Mouse (Mus musculus): ENCODE measurements around the gene Rnd2.
A peak's percentile ranks its signal among the peaks of the same experiment; 100 is the strongest.
"Not testable (repeated sequence)": the region's sequence is repeated elsewhere in the genome, so short reads cannot be mapped to it uniquely, and the experiment has no call there.

The Rnd2 gene

DNA sequence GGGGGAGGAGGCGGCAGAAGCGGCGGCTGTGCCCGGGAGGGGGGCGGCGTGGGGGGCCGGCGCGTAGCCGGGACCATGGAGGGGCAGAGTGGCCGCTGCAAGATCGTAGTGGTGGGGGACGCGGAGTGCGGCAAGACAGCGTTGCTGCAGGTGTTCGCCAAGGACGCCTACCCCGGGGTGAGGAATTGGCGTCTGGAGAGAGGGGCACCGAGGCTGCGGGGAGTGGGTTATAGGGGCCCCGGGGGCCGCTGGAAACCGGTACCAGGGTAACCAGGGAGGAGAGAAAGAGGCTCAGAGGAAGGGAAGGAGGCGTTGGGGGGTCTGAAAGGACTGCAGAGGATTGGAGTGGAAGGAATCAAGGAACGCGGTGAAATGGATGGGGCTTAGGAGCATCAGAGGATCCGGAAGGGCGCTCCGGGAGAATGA, 3.5 kb downstream of the Rnd2 start:
- peak in 1 of 2 experiments; percentile 40 for DNase-seq (ENCODE audit: low spot score in 2 of 2)

DNA sequence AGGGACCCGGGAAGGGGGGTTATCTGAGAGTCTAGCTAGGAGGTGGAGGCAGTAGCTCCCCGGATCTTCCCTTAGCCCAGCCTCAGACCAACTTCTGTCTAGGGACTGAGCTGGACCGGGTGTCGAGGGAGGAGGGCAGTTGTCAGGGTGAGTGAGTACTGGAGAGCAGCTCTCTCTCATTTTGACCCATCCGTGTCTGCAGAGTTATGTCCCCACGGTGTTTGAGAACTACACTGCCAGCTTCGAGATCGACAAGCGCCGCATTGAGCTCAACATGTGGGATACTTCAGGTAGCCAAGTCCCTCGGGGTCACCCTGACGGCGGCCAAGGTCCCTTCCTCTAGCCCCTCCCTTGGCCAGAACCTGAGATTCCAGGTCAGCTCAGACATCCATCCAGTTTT, 3.9 kb downstream of the Rnd2 start:
- DNase-seq (ENCODE audit: low spot score in 2 of 2) = no peak

GRCm38 (mm10) chr11:101469155-101469554, 4.4 kb downstream of the Rnd2 start:
- DNase-seq (ENCODE audit: low spot score in 2 of 2) = no peak

- DNase-seq (ENCODE audit: low spot score in 2 of 2) = no peak
Observed at GRCm38 (mm10) chr11:101470206-101470605, 5.4 kb downstream of the Rnd2 start.

GRCm38 (mm10) chr11:101471926-101472325, 7.1 kb downstream of the Rnd2 start:
- DNase-seq (ENCODE audit: low spot score in 2 of 2) = no peak

DNA sequence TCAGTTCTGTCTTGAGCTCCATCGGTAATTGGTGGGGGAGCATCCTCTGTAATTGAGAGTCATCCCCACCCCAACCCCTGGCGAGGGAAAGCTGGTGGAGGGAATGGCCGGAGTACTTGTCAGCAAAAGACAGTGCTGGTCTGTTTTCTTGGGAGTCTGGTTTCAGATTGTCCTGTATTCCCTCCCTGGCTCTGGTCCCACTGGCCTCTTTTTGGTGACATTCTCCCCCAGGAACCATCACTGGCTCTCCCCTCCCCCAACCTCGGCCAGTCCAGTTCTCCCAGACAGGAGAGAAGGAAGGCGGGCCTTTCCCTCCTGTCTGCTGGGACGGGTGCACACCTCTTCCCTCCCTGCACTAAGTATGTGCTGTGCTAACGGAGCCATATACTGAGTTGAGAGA, 7.5 kb downstream of the Rnd2 start:
- DNase-seq (ENCODE audit: low spot score in 2 of 2) = no peak

DNA sequence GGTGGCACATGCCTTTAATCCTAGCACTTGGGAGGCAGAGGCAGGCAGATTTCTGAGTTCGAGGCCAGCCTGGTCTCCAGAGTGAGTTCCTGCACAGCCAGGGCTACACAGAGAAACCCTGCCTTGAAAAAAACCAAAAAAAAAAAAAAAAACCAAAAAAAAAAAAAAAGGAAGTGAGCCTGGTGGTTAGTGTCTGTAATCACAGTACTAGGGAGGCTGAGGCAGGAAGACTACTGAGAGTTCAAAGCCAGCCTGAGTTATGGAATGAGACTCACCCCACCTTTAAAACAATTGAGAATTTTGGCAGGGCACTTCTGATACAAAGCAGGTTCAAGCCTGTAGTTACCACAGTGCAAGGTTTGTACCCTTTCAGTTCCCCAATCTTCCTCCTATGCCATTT, 8.9 kb downstream of the Rnd2 start:
- DNase-seq (ENCODE audit: low spot score in 2 of 2) = not testable (repeated sequence)

DNA sequence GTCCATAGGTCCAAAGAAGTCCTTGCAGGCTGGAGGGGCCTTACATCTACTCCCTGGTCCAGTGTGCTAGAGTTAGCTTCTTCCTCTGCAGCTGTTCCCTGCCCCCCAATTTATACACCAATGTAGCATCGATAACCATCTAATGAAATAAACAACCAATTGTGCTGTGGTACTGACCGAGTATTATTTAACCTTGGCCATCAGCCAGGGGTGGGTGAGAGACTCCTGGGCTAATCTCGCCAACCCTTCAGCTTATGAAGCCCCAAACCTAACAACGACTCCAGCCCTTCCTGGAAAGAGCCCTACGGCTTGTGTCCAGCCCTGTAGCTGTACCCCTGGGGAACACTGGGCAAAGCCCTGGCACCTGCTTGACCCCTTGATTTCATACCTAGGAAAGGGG, 9.5 kb downstream of the Rnd2 start:
- DNase-seq (ENCODE audit: low spot score in 2 of 2) = no peak

- DNase-seq (ENCODE audit: low spot score in 2 of 2) = not testable (repeated sequence)
Observed at GRCm38 (mm10) chr11:101476361-101476760, 11.6 kb downstream of the Rnd2 start.

GRCm38 (mm10) chr11:101477194-101477551, 12.4 kb downstream of the Rnd2 start:
- no peak for DNase-seq (ENCODE audit: low spot score in 2 of 2)

DNA sequence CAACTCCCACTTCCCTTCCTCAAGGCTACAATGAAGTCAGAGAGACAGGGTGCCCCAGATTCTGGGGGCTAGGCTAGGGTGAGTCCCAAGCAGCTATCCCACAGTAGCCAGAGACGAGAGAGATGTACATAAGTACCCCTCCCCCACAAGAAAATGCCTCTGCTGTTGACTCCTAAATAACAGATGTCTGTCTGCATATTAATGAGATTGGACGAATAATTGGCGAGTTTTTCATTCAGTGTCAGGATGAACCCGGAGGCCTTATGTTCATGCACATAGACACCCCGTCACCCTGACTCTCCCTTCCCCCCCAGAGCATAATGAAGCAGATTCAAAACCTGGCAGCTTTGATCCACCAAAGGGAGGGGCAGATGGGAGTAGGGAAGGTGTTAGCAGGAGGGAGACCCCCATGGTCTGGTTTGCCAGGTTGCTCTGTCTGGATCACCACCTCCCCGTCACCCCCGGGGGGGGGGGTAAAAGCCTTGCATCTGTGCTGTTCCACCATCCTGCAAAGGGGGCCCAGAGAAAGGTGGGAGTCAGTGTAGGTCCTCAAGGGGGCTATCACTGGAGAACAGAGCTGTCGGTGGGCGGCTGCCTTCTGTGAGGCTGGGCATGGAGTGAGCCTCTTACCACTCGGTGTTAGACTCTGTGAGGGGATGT, 12.9 kb downstream of the Rnd2 start:
- no peak for DNase-seq (ENCODE audit: low spot score in 2 of 2)

DNA sequence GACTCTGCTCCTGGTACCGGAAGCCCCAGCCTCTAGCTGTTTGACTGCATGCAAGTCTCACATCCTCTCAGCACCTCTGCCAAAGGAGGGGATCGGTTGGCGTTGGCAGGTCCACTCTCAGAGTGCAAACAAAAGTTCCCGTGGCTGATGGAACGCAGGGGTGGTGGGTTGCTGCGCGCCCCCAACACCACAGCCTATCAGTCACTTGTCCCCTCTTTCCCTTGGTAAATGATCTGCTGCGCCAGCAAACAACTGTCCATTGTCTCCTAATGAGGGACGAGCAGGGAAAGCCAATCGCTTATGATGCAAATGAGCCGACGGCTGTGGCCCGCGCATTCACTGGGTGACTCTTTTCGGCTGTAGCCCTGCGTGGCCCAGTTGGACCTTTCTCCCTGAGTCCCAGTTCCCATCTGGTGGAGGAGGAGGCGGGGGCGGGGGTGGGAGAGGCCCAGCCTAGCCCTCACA, 14.4 kb downstream of the Rnd2 start:
- no peak for DNase-seq (ENCODE audit: low spot score in 2 of 2)

- DNase-seq (ENCODE audit: low spot score in 2 of 2) = no peak
Observed at GRCm38 (mm10) chr11:101480912-101481311, 16.1 kb downstream of the Rnd2 start.

GRCm38 (mm10) chr11:101483804-101484203, 19.0 kb downstream of the Rnd2 start:
- no peak for DNase-seq (ENCODE audit: low spot score in 2 of 2)

DNA sequence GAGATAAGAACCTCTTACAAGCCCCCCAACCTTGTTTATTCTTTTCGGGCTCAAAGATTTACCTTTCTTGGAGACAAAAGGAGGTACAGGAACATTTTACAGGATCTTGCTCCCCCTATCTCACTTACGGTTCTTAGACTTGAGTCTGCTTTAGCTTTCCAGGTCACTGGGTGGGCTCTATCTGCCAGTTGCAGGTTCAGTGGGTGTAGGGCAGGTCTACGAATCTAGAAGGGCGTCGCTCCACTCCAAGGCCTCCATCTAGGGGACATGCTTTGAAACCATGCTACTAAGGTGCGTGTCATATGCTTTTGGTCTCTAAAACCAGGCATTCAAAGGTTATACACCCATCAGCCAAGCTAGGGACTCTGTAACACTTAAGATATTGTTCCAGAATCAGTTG, 19.4 kb downstream of the Rnd2 start:
- no peak for DNase-seq (ENCODE audit: low spot score in 2 of 2)

- no peak for DNase-seq (ENCODE audit: low spot score in 2 of 2)
Observed at GRCm38 (mm10) chr11:101484814-101485213, 20.0 kb downstream of the Rnd2 start.

- no peak for DNase-seq (ENCODE audit: low spot score in 2 of 2)
Observed at GRCm38 (mm10) chr11:101485509-101486028, 20.8 kb downstream of the Rnd2 start.

DNA sequence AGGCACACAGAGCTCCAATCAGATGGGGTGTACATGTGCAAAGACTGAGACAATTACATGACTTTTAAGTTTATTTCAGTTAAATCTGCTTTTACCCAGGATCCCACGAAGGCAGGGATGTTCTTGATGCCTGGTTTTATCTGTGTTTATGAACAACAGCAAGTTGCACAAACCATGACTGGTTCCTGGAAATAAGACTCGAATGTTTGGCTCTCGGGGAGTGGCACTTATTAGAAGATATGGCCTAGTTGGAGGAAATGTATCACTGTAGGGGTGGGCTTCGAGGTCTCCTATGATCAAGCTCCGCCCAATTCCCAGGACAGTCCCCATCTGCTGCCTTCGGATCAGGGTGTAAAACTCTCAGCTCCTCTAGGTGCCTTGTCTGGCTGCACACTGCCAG, 21.3 kb downstream of the Rnd2 start:
- DNase-seq (ENCODE audit: low spot score in 2 of 2) = no peak

DNA sequence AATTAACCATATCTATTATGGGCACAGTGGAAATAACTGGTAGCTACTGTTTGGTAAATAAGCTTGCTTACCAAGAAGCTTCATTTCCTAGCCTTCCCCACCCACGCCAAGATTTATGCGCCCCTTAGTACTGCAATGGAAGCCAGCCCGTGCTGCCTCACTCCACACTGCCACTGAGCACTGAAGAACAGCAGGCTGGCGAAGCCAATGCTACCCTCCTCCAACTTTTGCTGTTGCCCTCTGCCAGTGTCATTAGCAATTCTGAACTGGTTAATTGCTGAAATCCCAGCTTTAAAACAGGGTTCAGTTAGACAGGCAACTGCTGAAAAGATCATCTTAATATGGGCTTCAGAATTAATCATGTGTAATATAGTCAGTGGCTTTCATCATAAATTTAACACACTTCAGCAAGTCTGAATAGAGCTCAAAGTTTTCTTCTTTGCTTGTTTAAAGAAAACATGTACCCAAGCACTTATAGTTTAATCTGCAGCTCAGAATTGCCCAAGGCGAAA, 41.5 kb downstream of the Rnd2 start:
- no peak for DNase-seq (ENCODE audit: low spot score in 2 of 2)

GRCm38 (mm10) chr11:101507090-101507489, 42.3 kb downstream of the Rnd2 start:
- no peak for DNase-seq (ENCODE audit: low spot score in 2 of 2)

GRCm38 (mm10) chr11:101518937-101519336, 54.1 kb downstream of the Rnd2 start:
- no peak for DNase-seq (ENCODE audit: low spot score in 2 of 2)

DNA sequence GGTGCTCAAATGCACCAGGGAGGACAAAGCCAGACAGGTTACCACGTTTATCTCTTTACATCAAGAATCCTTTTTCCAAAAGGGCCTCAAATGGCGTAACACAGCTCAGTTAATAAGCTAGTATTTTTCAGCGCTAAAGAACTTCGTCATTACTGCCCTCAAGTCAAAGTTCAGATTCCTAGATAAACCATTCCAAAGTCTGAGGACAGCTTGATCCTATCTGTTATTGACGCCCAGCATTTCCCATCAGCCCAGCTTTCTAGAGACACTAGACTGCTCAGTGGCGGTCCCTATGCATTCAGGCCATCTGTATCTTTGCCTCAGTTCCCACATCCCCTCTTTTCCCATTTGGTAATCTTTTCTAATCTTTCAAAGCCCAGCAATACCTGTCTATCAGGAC, 54.6 kb downstream of the Rnd2 start:
- no peak for DNase-seq (ENCODE audit: low spot score in 2 of 2)
